Mouse (Mus musculus) lung, postnatal 0 days (tissue): ENCODE data around the gene Rcsd1. TPM values are rescaled to one million over a fixed set of nuclear protein-coding genes. Genes with fewer than 3 reads are reported as not detected.
A peak's percentile ranks its signal among the peaks of the same experiment; 100 is the strongest.

ENCODE experiments used
- ATAC-seq: fragments of 200-750 bp; cut with Nextera tagmentation; 2 replicates; pipeline ENCODE4 v1.8.0; 2017; ENCODE audit warnings: moderate library complexity
- DNase-seq: peaks from one replicate; pipeline ENCODE4 v3.0.0-alpha.2; 2016; ENCODE audit warnings: low spot score
- H3K27ac ChIP-seq: fragments of 300-500 bp; sonication (generic); 2 replicates; pipeline ENCODE4 v1.5.1; 2014; ENCODE audit warnings: antibody characterized with exemption, mild to moderate bottlenecking, low read length, mixed read lengths
- H3K27me3 ChIP-seq: fragments of 300-500 bp; sonication (generic); replicated peaks from 2 replicates; pipeline ENCODE4 v1.6.1; 2014; ENCODE audit warnings: low read length, mixed read lengths; ENCODE audit not compliant: insufficient read depth
- H3K36me3 ChIP-seq: fragments of 300-500 bp; sonication (generic); 2 replicates; pipeline ENCODE4 v1.6.1; 2014; ENCODE audit warnings: low read length, mixed read lengths; ENCODE audit not compliant: insufficient read depth
- H3K4me1 ChIP-seq: fragments of 300-500 bp; sonication (generic); 2 replicates; pipeline ENCODE4 v1.6.1; 2014; ENCODE audit warnings: antibody characterized with exemption, low read depth, low read length, mixed read lengths; ENCODE audit not compliant: insufficient read depth
- H3K4me2 ChIP-seq: fragments of 300-500 bp; sonication (generic); replicated peaks from 2 replicates; pipeline ENCODE4 v1.6.1; 2014; ENCODE audit warnings: low read depth, mild to moderate bottlenecking, low read length, moderate library complexity, mixed read lengths
- H3K4me3 ChIP-seq: fragments of 300-500 bp; sonication (generic); 2 replicates; pipeline ENCODE4 v1.5.1; 2014; ENCODE audit warnings: low read depth, low read length
- H3K9ac ChIP-seq: fragments of 300-500 bp; sonication (generic); replicated peaks from 2 replicates; pipeline ENCODE4 v1.6.1; 2014; ENCODE audit warnings: low read depth, mild to moderate bottlenecking
- H3K9me3 ChIP-seq: fragments of 300-500 bp; sonication (generic); 2 replicates; pipeline ENCODE4 v1.6.1; 2016; ENCODE audit warnings: low read length, mixed read lengths
- CTCF ChIP-seq: IDR thresholded peaks from 2 replicates; pipeline ENCODE4 v1.5.1; 2016; ENCODE audit warnings: antibody characterized with exemption, mild to moderate bottlenecking
- EP300 ChIP-seq: IDR thresholded peaks from 2 replicates; pipeline ENCODE4 v1.6.1; 2016; ENCODE audit warnings: antibody characterized with exemption, mild to moderate bottlenecking, control low read depth
- WGBS: fragments of 180-500 bp; shearing (Covaris S2); extraction: QIAGEN DNeasy Blood & Tissue Kit; methylation state at CpG from one replicate; pipeline ENCODE4 v1.1.7; 2014; 5-methylcytosine and 5-hydroxymethylcytosine counted together
- polyA plus RNA-seq: library from polyadenylated mRNA; unstranded; fragments of >200 nt; fragmentation: Nextera tagmentation; extraction: Ambion mirVana; gene quantifications from 2 replicates; pipeline ENCODE4 v1.2.1, GENCODE M21; 2015

The Rcsd1 gene
- polyA plus RNA-seq, 1 experiment from 2014 or later = 49.6 TPM

DNA sequence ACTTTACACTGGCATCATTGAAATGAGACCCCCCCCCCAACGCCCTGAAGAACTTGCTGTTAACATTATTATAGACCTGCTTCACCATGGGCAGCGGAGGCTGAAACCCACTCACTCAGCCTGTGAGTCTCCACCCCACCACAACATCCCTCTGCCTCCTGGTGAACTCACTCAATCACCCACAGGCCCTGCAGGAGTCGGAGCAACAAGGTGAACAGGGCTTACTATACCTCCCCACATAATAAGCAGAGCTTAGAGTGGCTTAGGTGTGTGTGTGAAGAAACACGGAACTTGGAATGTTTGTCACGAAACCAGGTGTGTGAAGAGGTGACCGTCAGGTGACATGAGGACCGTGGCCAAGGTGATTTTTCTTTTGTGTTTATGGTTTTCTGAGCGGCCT lies 32.4 kb upstream of the Rcsd1 start:
- Histone ChIP-seq H3K9ac (no peak overlapping the region), H3K36me3 (no peaks in the 10 kb centered on the region), H3K4me1 (no peaks in the 10 kb centered on the region), H3K4me3 (no peak overlapping the region), H3K27me3 (no peaks in the 10 kb centered on the region), H3K27ac (no peak overlapping the region), H3K9me3 (no peaks in the 10 kb centered on the region), H3K4me2 (no peak overlapping the region)
- TF ChIP-seq CTCF = no peak
- TF ChIP-seq EP300 = no peak
- DNase-seq (no peak), ATAC-seq (no peak)
- 74% methylated on average over 8 of the region's 8 CpGs for WGBS

DNA sequence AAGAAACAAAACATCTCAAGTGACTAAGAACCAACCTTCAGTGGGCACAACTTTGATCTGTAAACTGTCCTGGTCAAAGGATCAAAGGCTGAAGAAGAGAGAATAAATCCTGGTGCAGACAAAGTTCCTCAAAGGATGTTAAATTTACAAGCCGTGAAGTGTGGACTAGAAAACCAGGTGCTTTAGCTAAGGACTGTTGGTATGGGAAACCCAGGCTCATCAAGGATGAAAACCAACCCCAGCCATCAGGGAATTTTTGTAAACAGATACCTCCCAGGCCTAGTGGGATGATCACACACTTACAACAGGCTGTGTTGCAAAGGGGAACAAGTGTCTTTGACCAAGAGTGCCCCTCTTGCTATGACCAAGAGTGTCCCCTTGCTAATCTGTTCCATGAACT lies 29.4 kb upstream of the Rcsd1 start:
- Histone ChIP-seq H3K27ac (no peak overlapping the region), H3K27me3 (no peaks in the 10 kb centered on the region), H3K4me1 (peaks cover 8% of the 10 kb centered on the region; the same call in 1 of the 2 replicates), H3K9me3 (no peaks in the 10 kb centered on the region), H3K36me3 (no peaks in the 10 kb centered on the region), H3K4me3 (no peak overlapping the region), H3K9ac (no peak overlapping the region), H3K4me2 (no peak overlapping the region)
- WGBS = 81% methylated on average over 1 of the region's 1 CpGs
- DNase-seq = no peak
- no peak for TF ChIP-seq CTCF
- ATAC-seq = no peak

DNA sequence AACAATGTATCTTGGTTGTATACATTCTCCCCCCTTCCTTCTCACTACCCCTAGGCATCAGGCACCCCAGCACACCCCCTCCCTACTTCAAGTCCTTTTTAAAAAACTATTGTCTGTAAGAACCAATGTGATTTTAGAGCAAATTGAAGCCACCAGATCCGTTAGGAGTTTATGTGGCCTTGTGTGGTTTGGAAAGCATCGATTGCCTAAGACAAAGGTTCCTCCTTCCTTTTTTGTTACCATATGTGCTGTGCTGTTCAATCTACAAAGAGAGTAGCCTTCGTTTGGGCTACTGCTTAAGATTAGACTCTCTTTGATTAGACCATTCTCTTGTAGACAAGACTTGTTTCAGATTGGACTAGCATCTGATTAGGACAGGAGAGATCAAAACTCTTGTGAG lies 28.3 kb upstream of the Rcsd1 start:
- Histone ChIP-seq H3K4me1 (peaks cover 8% of the 10 kb centered on the region; the same call in 1 of the 2 replicates), H3K4me3 (no peak overlapping the region), H3K36me3 (no peaks in the 10 kb centered on the region), H3K27ac (no peak overlapping the region), H3K27me3 (no peaks in the 10 kb centered on the region), H3K9me3 (no peaks in the 10 kb centered on the region), H3K9ac (no peak overlapping the region), H3K4me2 (no peak overlapping the region)
- ATAC-seq (peak; percentile 37), DNase-seq (no peak)
- TF ChIP-seq CTCF (no peak), EP300 (no peak)
- WGBS = 40% methylated on average over 3 of the region's 3 CpGs

- Histone ChIP-seq H3K4me2 (no peak overlapping the region), H3K27ac (peak overlapping the region; percentile 54), H3K27me3 (no peaks in the 10 kb centered on the region), H3K9ac (no peak overlapping the region), H3K36me3 (no peaks in the 10 kb centered on the region), H3K4me3 (no peak overlapping the region), H3K9me3 (no peaks in the 10 kb centered on the region), H3K4me1 (peaks cover 8% of the 10 kb centered on the region; the same call in 1 of the 2 replicates)
- 22% methylated on average over 5 of the region's 5 CpGs for WGBS
- ATAC-seq (peak; percentile 77), DNase-seq (peak; percentile 68)
- TF ChIP-seq CTCF = no peak
- peak; percentile 54 for TF ChIP-seq EP300
Measured at GRCm38 (mm10) chr1:165737451-165737850, 27.9 kb upstream of the Rcsd1 start.

GRCm38 (mm10) chr1:165735826-165736818 lies 26.6 kb upstream of the Rcsd1 start:
- H3K9ac ChIP-seq = no peak overlapping the region
- 23% methylated on average over 20 of the region's 20 CpGs for WGBS
- peaks cover 8% of the 10 kb centered on the region; the same call in 1 of the 2 replicates for H3K4me1 ChIP-seq
- no peak overlapping the region for H3K4me3 ChIP-seq
- no peaks in the 10 kb centered on the region for H3K36me3 ChIP-seq
- H3K27me3 ChIP-seq = no peaks in the 10 kb centered on the region
- no peaks in the 10 kb centered on the region for H3K9me3 ChIP-seq
- H3K4me2 ChIP-seq = no peak overlapping the region
- peak; percentile 94 for DNase-seq
- peak; percentile 81 for ATAC-seq
- TF ChIP-seq EP300 = peak; percentile 32; the same call in 1 of the 2 replicates
- TF ChIP-seq CTCF = peak; percentile 97
- 0 out of 2 replicates have a peak overlapping the region, but pooled peaks have one; percentile 4 for H3K27ac ChIP-seq

GRCm38 (mm10) chr1:165734840-165735239 lies 25.3 kb upstream of the Rcsd1 start:
- Histone ChIP-seq H3K9me3 (no peaks in the 10 kb centered on the region), H3K4me3 (no peak overlapping the region), H3K27me3 (no peaks in the 10 kb centered on the region), H3K27ac (no peak overlapping the region), H3K4me1 (peaks cover 8% of the 10 kb centered on the region; the same call in 1 of the 2 replicates), H3K36me3 (no peaks in the 10 kb centered on the region), H3K4me2 (no peak overlapping the region), H3K9ac (no peak overlapping the region)
- ATAC-seq (no peak), DNase-seq (no peak)
- TF ChIP-seq EP300 = no peak
- no peak for TF ChIP-seq CTCF
- WGBS = 77% methylated on average over 2 of the region's 2 CpGs
